Mouse (Mus musculus): Measurements from ENCODE around the gene Krt20. TPM values are rescaled to one million over a fixed set of nuclear protein-coding genes. Genes with fewer than 3 reads are reported as not detected.

Krt20 gene
- total RNA-seq, 2 experiments from 2014 or later = 2.4 to 2.7 TPM

- no peak for DNase-seq (ENCODE audit: low spot score in 2 of 2)
These were observed 23.3 kb downstream of the Krt20 start for GRCm38 (mm10) chr11:99414463-99415147.

- DNase-seq (ENCODE audit: low spot score in 2 of 2) = no peak
These were observed 24.7 kb downstream of the Krt20 start for GRCm38 (mm10) chr11:99413247-99413646.

DNA sequence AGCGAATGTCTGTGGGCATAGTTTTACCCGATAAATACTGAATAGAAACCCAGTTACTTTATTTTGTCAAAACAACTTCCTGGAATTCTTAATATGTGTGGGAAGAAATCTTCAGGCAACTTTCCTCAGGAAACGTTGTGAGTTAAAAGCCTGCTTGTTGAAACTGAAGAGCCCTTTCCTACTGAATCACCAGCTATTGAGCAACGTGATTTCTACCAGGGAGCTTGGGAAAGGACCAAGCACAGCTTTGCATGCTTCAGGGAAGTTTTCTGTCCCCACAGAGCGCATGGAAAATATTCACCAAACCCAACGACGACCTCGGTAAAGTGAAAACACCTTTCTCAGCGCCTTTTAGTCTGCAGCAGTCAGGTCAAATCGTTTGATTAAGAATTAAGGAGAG lies 31.8 kb downstream of the Krt20 start:
- DNase-seq (ENCODE audit: low spot score in 2 of 2) = no peak

DNA sequence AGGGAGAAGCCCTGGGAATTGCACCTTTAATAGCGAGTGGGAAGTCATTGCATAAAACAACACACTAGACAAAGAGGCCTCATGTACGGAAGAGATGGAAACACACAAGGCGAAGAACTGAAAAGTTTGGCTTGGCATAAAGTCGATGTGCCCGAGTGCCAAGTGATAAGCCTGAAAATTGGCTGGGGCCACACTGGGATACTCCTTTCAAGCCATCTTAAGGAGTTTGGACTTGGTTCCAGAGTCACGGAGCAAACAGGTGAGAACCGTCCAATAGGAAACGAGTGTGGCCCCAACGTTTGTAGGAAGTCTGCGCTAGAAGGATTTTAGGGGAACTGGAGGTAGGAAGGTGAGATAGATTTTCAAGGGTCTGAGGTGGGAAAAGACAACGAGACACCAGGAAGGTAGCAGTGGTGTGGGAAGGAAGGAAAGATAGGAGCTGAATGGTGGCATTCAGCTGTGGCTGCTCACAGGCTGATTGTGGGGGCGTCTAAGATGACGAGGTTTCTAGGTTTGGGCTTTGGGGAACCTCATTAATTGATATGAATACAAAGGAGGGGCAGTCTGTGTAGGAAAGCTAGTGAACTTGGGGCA lies 37.9 kb downstream of the Krt20 start:
- DNase-seq (ENCODE audit: low spot score in 2 of 2) = no peak

DNA sequence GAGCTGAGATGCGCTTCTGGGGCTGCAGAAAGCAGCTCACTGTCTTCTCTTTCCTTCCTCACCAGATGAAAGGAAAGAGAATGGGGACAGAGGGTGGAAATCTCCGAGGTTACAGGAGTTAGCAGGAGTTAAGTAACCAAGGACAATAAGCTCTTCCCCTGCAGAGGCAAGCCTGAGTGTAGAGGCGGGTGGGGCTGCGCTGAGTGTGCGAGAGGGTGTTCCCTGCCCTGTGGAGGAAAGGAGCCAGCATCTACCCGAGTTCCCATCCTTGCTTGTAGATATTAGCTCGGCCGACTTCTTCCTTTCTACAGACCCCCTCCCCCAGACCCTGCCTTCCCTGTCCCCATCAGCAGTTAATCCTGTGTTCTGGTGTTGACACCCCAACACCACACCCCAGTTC lies 39.1 kb downstream of the Krt20 start:
- DNase-seq (ENCODE audit: low spot score in 2 of 2) = no peak

GRCm38 (mm10) chr11:99398084-99398483 lies 39.9 kb downstream of the Krt20 start:
- no peak for DNase-seq (ENCODE audit: low spot score in 2 of 2)

DNA sequence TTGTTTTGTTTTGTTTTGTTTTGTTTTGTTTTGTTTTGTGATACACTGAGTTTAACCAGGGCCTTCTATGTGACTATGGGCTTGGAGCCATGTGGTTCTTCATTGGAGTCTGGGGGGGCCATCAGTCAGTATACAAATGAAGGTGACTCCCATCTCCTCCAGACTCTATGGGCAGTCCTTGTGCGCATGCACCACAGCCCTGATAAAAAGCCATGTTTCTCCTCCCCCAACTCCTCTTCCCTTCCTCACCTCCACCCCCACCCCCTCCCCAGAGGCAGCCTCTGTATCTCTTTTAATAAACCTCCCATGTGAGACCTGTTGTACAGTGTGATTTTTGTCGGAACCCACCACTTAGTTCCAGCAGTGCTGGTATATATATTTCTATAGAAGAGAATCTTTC lies 41.3 kb downstream of the Krt20 start:
- no peak for DNase-seq (ENCODE audit: low spot score in 2 of 2)

- no peak for DNase-seq (ENCODE audit: low spot score in 2 of 2)
These were observed 41.9 kb downstream of the Krt20 start for GRCm38 (mm10) chr11:99396034-99396433.

DNA sequence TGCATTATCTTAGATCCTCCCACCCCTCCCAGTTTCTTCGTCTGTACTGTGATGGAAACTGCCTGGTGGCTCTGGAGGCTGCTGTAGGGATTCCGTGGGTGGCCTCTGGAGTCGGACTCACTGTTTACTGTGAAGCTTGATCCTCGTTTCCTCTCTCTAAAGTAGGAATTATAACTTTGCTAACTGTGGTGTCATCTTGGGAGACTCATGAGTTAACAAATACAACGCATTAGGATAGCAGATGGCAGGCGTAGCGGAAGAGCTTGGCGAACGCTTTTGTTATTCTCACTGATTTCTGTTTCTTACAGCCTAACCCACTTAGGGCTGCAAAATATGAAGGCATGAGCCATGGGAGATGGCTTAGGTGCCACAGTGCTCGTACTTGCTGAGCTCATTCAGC lies 45.5 kb downstream of the Krt20 start:
- no peak for DNase-seq (ENCODE audit: low spot score in 2 of 2)

GRCm38 (mm10) chr11:99391375-99391774 lies 46.6 kb downstream of the Krt20 start:
- DNase-seq (ENCODE audit: low spot score in 2 of 2) = no peak

GRCm38 (mm10) chr11:99390866-99391265 lies 47.1 kb downstream of the Krt20 start:
- DNase-seq (ENCODE audit: low spot score in 2 of 2) = no peak

DNA sequence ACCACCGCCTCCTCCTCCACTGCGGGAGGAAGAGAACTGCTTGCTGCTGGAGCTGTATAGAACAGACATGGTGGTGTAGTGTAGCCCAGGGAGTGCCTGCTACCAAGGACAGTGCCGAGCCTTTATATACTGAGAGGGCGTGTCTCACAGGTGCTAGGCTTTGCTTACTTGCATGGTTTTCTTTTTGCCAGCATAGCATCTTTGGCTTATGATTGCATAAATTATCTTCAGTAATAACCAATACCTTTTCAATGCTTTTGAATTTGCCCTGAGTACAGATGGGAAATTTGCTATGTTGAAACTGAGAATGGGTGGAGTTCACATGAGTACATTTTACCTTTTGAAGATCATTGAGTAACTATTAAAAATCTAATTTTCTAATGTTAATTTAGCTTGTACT lies 48.7 kb downstream of the Krt20 start, which contains the start of gene Krt10:
Gene Krt10, minus strand, starts transcription at position 101 of the 400 bp plus-strand sequence.
- DNase-seq (ENCODE audit: low spot score in 2 of 2) = no peak

GRCm38 (mm10) chr11:99388661-99389060 lies 49.3 kb downstream of the Krt20 start:
- DNase-seq (ENCODE audit: low spot score in 2 of 2) = no peak

GRCm38 (mm10) chr11:99385813-99386721 lies 51.9 kb downstream of the Krt20 start:
- DNase-seq (ENCODE audit: low spot score in 2 of 2) = peak; percentile 77 to 78

- DNase-seq (ENCODE audit: low spot score in 2 of 2) = peak; percentile 43 to 50
These were observed 58.4 kb downstream of the Krt20 start for GRCm38 (mm10) chr11:99379568-99379967.

Other genes starting within 250 kb of the Krt20 start
- 100 to 1,000 TPM in 1 of 2 experiments, 10 to 100 TPM in 1; 99.6 to 106 TPM for gene Smarce1, start 207.1 kb downstream of the Krt20 start, total RNA-seq (2021)
- gene Krt222, start 194.1 kb downstream of the Krt20 start, total RNA-seq (2021) = 1 to 10 TPM; 1.2 to 1.9 TPM
- not detected for gene Krt24, start 152.9 kb downstream of the Krt20 start, total RNA-seq (2021)
- gene Krt25, start 115.2 kb downstream of the Krt20 start, total RNA-seq (2021) = not detected
- not detected for gene Krt26, start 100.2 kb downstream of the Krt20 start, total RNA-seq (2021)
- gene Krt27, start 87.0 kb downstream of the Krt20 start, total RNA-seq (2021) = not detected
- under 1 TPM in 1 of 2 experiments, not detected in 1; 0.25 TPM for gene Krt28, start 63.2 kb downstream of the Krt20 start, total RNA-seq (2021)
- gene Krt10, start 48.8 kb downstream of the Krt20 start, total RNA-seq (2021) = 1 to 10 TPM; 4.9 to 9.9 TPM
- not detected for gene Krt12, start 15.9 kb downstream of the Krt20 start, total RNA-seq (2021)
- gene Krt23, start 55.0 kb upstream of the Krt20 start, total RNA-seq (2021) = 1 to 10 TPM in 1 of 2 experiments, under 1 TPM in 1; 0.62 to 3.1 TPM
- not detected for gene Krt39, start 83.2 kb upstream of the Krt20 start, total RNA-seq (2021)
- not detected for gene Krt40, start 105.0 kb upstream of the Krt20 start, total RNA-seq (2021)
- not detected for gene Krtap3-3, start 112.7 kb upstream of the Krt20 start, total RNA-seq (2021)
- not detected for gene Krtap3-2, start 118.7 kb upstream of the Krt20 start, total RNA-seq (2021)
- not detected for gene Gm11939, start 121.3 kb upstream of the Krt20 start, total RNA-seq (2021)
- gene Krtap3-1, start 128.5 kb upstream of the Krt20 start, total RNA-seq (2021) = not detected
- gene Krtap1-5, start 142.9 kb upstream of the Krt20 start, total RNA-seq (2021) = not detected
- gene Krtap1-4, start 145.5 kb upstream of the Krt20 start, total RNA-seq (2021) = not detected
- gene Krtap1-3, start 153.2 kb upstream of the Krt20 start, total RNA-seq (2021) = not detected
- gene Krtap9-3, start 160.0 kb upstream of the Krt20 start, total RNA-seq (2021) = not detected
- not detected for gene Gm11938, start 165.2 kb upstream of the Krt20 start, total RNA-seq (2021)
- not detected for gene Gm11937, start 172.0 kb upstream of the Krt20 start, total RNA-seq (2021)
- gene Krtap2-4, start 176.7 kb upstream of the Krt20 start, total RNA-seq (2021) = not detected
- gene Gm11562, start 182.3 kb upstream of the Krt20 start, total RNA-seq (2021) = not detected
- not detected for gene Krtap4-1, start 190.1 kb upstream of the Krt20 start, total RNA-seq (2021)
- gene Krtap4-2, start 196.9 kb upstream of the Krt20 start, total RNA-seq (2021) = not detected
- not detected for gene Krtap4-7, start 205.9 kb upstream of the Krt20 start, total RNA-seq (2021)
- not detected for gene Gm11555, start 212.1 kb upstream of the Krt20 start, total RNA-seq (2021)
- gene Gm11563, start 220.8 kb upstream of the Krt20 start, total RNA-seq (2021) = not detected
- gene Krtap4-6, start 227.8 kb upstream of the Krt20 start, total RNA-seq (2021) = not detected

Measured in adrenal gland, postnatal 4 days (tissue).